Mouse (Mus musculus): ENCODE data around the gene Anxa1.

The Anxa1 gene

DNA sequence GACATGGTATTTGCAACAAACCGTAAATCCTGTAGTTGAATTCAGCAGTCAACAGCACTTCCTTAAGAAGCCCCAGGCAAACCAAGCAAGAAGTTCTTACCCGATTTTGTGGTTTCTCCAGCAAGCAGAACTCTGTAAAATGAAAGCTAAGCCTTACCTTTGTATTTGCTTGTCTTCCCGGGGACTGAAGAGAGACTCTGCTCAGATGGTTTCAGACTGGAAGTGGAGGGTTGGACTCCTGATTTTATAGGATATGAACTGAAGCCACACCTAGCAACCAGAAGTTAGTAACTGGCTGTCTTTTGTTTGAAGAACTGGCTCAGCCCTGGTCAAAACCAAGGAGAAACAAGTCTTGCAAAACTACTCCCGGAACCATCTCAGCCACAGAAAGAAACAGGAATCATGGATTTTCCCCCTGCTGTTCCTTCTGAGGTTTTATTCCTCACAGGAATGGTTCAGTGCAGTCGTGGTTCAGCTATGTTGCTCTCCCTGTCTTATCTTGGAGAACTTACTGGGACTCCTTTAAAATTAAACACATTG is at the start of gene Anxa1:
Anxa1 (minus strand) TSS at position 490 of the 540 bp plus-strand sequence.
- DNase-seq: no peak

- no peak for DNase-seq
Observed at GRCm38 (mm10) chr19:20437043-20437442, 46.3 kb upstream of the Anxa1 start.

DNA sequence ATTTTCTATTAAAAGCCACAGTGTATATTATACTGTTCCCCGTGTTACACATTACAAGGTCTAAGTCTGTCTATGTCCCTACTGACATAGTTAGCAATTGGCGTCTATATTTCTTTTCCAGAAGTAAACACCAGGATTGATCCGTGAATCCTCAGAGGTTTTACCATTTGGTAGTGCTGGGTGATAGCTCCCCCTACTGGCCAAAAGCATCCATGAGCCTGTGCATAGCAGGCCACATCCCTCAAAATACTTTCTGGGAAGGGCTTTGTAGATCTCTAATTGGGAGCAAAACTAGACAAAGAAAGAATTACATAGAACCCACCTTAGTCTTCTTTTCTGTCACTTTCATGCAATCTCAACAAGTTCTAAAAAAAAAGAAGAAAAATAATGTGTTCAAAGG is 43.8 kb upstream of the Anxa1 start:
- peak; percentile 2 to 5 for DNase-seq

GRCm38 (mm10) chr19:20433966-20434365 is 43.2 kb upstream of the Anxa1 start:
- DNase-seq: no peak

DNA sequence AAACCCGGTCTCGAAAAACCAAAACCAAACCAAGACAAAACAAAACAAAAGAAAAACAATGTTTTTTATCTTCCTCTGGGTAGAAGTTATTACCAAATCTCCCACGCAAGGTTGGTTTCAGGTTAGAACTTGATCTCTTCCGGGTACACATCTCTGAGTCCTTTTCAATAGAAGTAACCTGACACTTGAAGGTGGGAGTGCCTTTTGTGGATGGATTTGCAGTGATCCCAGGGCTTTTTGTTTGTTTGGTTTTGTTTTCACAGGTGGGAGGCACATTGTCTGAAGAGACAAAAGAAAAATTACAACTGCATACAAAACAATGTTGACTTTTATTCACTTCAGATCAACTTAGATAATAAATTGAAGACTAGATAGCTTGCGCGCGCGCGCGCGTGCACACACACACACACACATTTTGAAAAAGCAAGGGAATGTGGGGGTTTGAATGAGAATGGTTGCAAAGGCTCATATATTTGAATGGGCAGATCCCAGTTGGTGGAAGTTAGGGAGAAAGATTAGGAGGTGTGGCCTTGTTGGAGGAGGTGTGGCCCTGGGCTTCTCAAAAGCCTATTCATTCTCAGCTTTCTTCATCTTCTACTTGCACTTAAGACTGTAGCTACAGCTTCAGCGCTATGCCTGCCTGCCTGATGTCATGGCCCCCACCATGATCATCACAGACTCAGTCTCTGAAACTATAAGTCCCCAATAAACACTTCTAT is 35.9 kb upstream of the Anxa1 start:
- no peak for DNase-seq

DNA sequence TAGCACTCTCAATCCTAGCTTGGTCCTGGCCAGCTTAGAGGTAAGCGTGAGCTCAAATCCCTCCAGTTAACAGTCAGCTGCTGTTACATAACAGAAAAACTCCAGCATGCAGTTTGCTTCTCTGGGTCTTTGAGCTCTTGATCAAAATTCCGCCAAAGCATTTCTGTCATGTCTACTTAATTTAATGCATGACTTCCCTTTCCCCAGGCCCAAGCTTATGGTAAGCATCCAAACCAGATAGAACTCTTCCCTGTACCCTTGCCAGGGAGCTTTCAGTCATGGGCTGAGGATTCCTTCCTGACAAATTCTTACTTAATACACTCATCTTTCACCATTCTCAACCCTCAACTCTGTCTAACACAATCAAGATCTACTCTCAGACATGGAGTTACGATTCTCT is 20.5 kb upstream of the Anxa1 start:
- no peak for DNase-seq

DNA sequence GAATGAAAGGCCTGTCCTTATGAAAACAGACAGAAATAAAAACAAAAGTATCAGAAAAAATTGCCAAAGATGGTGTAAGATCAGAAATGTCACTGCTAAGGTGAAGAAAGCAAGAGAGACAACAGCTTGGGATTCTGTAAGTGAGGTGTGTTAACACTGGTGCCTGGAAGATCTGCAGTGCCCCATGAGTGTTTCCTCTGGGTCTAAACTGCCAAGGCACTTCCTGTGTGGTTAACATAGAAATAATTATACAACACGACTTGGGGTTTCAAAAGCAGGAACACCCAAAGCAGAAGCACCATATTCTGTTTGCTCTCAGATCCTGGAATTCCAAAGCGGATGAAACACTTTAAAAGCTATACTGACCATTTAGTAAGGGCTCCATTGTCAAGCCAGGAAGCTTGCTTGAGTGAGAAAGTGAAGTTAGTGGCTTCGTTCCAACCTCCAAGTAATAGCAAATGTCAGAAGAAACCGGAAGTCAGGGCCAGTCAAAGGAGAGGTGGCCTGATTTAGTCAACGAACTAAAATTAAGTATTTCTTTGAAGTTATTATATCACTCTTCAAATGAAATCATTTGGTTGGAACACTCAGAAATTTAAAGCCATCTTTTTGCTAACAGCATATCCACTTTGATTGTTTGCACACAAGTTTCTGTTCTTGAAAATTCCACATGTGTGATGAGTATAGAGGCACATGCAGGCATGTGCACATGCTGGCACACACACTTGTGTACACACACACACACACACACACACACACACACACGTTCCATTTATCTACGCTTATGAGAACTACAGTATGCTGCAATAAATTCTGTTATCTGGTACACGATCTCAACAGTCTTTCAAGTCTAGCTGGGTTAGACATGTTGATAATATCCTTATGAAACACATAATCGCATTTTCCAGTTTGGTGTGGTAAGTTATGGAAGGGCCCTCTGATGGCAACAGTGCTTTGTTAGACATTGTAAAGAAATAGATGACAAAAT is 19.1 kb upstream of the Anxa1 start:
- no peak for DNase-seq

DNA sequence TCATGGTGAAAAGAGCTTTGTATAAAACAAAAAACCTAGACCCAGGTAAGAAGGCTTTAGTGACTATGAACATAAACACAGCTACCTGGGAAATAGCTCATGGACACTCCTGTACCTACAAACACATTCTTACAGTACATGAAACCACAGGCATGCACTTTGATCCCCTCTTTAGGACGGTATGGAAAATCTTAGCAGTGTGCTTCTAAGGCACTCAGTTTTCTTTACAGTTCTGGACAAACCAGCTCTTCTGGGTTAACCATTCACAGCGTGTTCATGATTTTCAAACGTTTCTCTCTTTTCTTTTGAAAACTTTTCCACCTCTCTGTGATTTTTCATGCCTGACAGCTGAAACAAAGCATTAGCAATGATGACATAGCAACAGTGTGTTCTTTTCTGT is 15.7 kb upstream of the Anxa1 start:
- no peak for DNase-seq

GRCm38 (mm10) chr19:20405015-20405414 is 14.3 kb upstream of the Anxa1 start:
- DNase-seq: no peak

GRCm38 (mm10) chr19:20403740-20404139 is 13.0 kb upstream of the Anxa1 start:
- no peak for DNase-seq

DNA sequence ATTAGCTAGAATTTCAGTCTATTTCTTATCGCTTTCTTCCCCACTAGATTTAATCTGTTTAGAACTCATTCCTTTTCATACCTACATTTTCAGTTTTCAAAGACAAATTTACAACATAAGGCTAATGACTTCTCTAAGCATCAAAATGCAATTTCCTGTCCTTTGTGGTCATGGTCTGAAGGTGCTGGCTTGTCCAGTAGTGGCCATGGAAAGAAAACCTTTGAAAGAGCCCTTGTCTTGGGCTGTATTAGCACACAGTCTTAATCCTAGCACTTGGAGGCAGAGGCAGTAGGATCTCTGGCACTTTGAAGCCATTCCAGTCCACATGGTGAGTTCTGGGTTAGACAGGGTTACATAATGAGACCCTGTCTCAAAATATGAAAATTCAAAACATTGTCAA is 12.5 kb upstream of the Anxa1 start:
- DNase-seq: no peak

DNA sequence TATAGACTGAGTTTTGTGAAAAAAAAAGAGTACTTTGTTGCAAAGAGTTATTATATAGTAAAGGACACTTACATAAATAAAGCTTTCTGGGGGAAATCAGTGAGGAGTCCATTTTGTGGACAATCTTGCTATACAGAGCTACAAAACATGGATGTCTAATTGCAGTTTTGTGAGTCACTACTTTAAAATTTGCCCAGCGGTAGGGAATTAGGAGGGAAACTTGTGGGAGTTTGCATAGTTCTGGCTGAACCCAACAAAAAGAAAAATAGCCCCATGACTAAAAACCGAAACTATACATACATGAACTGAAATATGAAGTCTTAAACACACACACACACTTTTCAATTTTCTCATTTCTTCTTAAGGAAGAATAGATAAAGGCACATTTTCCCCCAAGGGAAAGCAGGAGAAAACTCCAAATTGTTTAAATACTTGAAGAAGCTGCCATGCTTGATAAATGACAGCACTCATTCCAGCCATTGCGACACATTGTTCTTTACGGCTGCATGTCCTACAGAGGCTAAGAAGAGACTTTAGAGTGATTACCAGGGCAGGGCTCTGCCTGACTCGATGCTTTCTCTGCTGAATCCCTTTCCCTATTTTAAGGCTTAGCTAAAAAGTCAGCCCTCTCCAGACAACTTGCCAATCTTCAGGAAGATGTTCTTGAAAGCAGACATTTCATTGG is 11.9 kb upstream of the Anxa1 start:
- DNase-seq: no peak

GRCm38 (mm10) chr19:20401961-20402360 is 11.2 kb upstream of the Anxa1 start:
- no peak for DNase-seq

- no peak for DNase-seq
Observed at GRCm38 (mm10) chr19:20399187-20399586, 8.4 kb upstream of the Anxa1 start.

- DNase-seq: no peak
Observed at GRCm38 (mm10) chr19:20397092-20397491, 6.3 kb upstream of the Anxa1 start.

- DNase-seq: no peak
Observed at GRCm38 (mm10) chr19:20393556-20394274, 3.0 kb upstream of the Anxa1 start.

DNA sequence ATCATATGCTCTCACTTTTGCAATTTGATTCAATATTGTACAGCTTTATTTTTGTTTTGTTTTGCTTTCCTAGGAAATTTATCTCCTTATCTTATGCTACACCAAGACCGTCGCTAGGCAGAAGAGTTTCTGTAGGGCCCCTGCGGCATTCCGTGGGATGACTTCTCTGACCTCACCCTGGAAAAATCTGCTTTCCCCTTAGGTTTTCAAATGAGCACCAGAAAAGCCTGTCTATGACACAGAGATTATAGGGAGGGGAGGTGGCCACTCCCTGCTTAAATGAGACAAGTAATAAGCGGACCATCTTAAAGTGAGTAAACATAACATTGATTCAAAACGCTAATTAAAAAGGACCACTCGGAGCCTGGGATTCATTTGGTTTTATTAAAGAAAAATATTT is 1.0 kb downstream of the Anxa1 start:
- no peak for DNase-seq

- DNase-seq: no peak
Observed at GRCm38 (mm10) chr19:20389245-20389644, 1.5 kb downstream of the Anxa1 start.

- no peak for DNase-seq
Observed at GRCm38 (mm10) chr19:20388276-20388675, 2.5 kb downstream of the Anxa1 start.

DNA sequence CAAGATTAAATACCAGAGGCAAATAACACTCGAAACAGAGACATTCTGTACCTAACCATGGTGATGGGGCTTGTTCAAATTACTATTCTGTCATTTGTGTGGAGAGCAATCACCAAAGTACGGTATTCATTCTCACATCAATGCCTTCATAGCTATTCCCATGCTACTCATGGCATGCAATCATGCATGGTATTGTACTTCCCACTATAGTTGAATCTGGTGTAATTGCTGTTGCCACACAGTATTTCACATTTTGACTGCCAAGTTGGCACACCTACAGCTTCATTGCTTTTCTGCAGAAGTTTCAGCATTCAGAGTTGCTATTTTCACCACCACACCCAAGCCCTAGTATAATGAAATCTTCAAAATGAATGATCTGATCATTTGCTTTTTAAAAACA is 4.4 kb downstream of the Anxa1 start:
- DNase-seq: no peak

- DNase-seq: no peak
Observed at GRCm38 (mm10) chr19:20385645-20386044, 5.1 kb downstream of the Anxa1 start.

GRCm38 (mm10) chr19:20381207-20381752 is 9.5 kb downstream of the Anxa1 start:
- DNase-seq: no peak

All from thymus, adult 18-20 months (tissue).